Comparison of ENCODE assay signal across 9 mouse cellular contexts in genomic region chr1:127017698-127018097, GRCm38 (mm10).
DNase-seq lines count a peak whose midpoint lies in the region; ATAC-seq and TF ChIP-seq lines count a peak whose summit lies in the region.
"Had no signal": no experiment of that assay in that cellular context is flagged by ENCODE, and none has a peak within 500 bp of the region (broad histone marks: within the 10 kb centered on the region; RNA-seq: fewer than 3 reads in every experiment).

No protein-coding gene starts in this region.

- TF ChIP-seq EP300 in liver, postnatal 0 days (IDR thresholded peaks at IDR 0.05; ENCODE audit: low read depth) = no peak

- no peak overlapping the region for H3K4me2 ChIP-seq in embryonic facial prominence, embryonic 15.5 days (replicated peaks)
- H3K4me2 ChIP-seq in liver, postnatal 0 days (ENCODE audit: low read depth, low read length) = no peak overlapping the region
- no peak overlapping the region for H3K4me2 ChIP-seq in liver, embryonic 11.5 days
- no peak overlapping the region for H3K4me2 ChIP-seq in forebrain, embryonic 11.5 days (ENCODE audit: low read depth, low read length, severe bottlenecking)
- H3K4me2 ChIP-seq: limb, embryonic 15.5 days had no signal

- TF ChIP-seq CTCF in liver, postnatal 0 days (IDR thresholded peaks at IDR 0.05; ENCODE audit: low read depth) = peak; percentile 28

- 64% methylated on average over 2 of the region's 2 CpGs for WGBS in embryonic facial prominence, embryonic 15.5 days
- 65% methylated on average over 2 of the region's 2 CpGs for WGBS in embryonic facial prominence, embryonic 10.5 days
- WGBS in liver, postnatal 0 days (ENCODE audit: insufficient replicate concordance) = 64% methylated on average over 2 of the region's 2 CpGs
- WGBS in liver, embryonic 11.5 days = 66% methylated on average over 2 of the region's 2 CpGs
- 75% methylated on average over 2 of the region's 2 CpGs for WGBS in forebrain, embryonic 11.5 days

- no peak overlapping the region for H3K9ac ChIP-seq in embryonic facial prominence, embryonic 15.5 days
- no peak overlapping the region for H3K9ac ChIP-seq in liver, postnatal 0 days (replicated peaks)
- no peak overlapping the region for H3K9ac ChIP-seq in liver, embryonic 11.5 days (ENCODE audit: low read depth, low read length)
- no peak overlapping the region for H3K9ac ChIP-seq in forebrain, embryonic 11.5 days (ENCODE audit: low read length)
- H3K9ac ChIP-seq: limb, embryonic 15.5 days had no signal

- no peak for DNase-seq in embryonic facial prominence, embryonic 10.5 days (ENCODE audit: low spot score)
- no peak for DNase-seq in liver, postnatal 0 days
- no peak for DNase-seq in liver, embryonic 11.5 days (ENCODE audit: low spot score)
- DNase-seq in testis, postnatal 14 days (ENCODE audit: low spot score) = no peak
- no peak for DNase-seq in forebrain, embryonic 11.5 days (ENCODE audit: low spot score)

- no peaks in the 10 kb centered on the region for H3K27me3 ChIP-seq in embryonic facial prominence, embryonic 15.5 days
- H3K27me3 ChIP-seq in embryonic facial prominence, embryonic 10.5 days (replicated peaks; ENCODE audit: low read depth, poor library complexity, severe bottlenecking) = no peaks in the 10 kb centered on the region
- H3K27me3 ChIP-seq in liver, postnatal 0 days (ENCODE audit: insufficient read depth, low read length) = no peaks in the 10 kb centered on the region
- no peaks in the 10 kb centered on the region for H3K27me3 ChIP-seq in liver, embryonic 11.5 days (replicated peaks; ENCODE audit: control insufficient read depth, insufficient read depth, low read length)
- H3K27me3 ChIP-seq in forebrain, embryonic 11.5 days (ENCODE audit: control insufficient read depth, insufficient read depth, low read length) = no peaks in the 10 kb centered on the region
- H3K27me3 ChIP-seq: limb, embryonic 15.5 days had no signal

- H3K4me3 ChIP-seq in embryonic facial prominence, embryonic 15.5 days (replicated peaks) = no peak overlapping the region
- H3K4me3 ChIP-seq in embryonic facial prominence, embryonic 10.5 days = no peak overlapping the region
- H3K4me3 ChIP-seq in liver, postnatal 0 days (ENCODE audit: low read depth, low read length) = no peak overlapping the region
- H3K4me3 ChIP-seq in liver, embryonic 11.5 days (ENCODE audit: low read depth, low read length) = no peak overlapping the region
- H3K4me3 ChIP-seq in forebrain, embryonic 11.5 days (ENCODE audit: low read depth, low read length) = no peak overlapping the region
- H3K4me3 ChIP-seq: limb, embryonic 15.5 days had no signal

- no peak overlapping the region for H3K27ac ChIP-seq in embryonic facial prominence, embryonic 15.5 days (replicated peaks)
- H3K27ac ChIP-seq in embryonic facial prominence, embryonic 10.5 days (replicated peaks) = no peak overlapping the region
- H3K27ac ChIP-seq in liver, postnatal 0 days (ENCODE audit: low read depth) = no peak overlapping the region
- H3K27ac ChIP-seq in liver, embryonic 11.5 days (ENCODE audit: low read depth, low read length) = no peak overlapping the region
- no peak overlapping the region for H3K27ac ChIP-seq in forebrain, embryonic 11.5 days (ENCODE audit: low read depth, low read length)
- H3K27ac ChIP-seq: limb, embryonic 15.5 days had no signal

- ATAC-seq in embryonic facial prominence, embryonic 15.5 days (ENCODE audit: insufficient number of reproducible peaks, low FRiP score, low TSS enrichment, low read depth) = 0 out of 2 replicates have a peak, but pooled peaks have one; percentile 40
- no peak for ATAC-seq in liver, postnatal 0 days
- no peak for ATAC-seq in liver, embryonic 11.5 days (replicated peaks; ENCODE audit: low FRiP score)
- peak; percentile 97 for ATAC-seq in frontal cortex, adult (ENCODE audit: low TSS enrichment)
- peak; percentile 34; the same call in 1 of the 2 replicates for ATAC-seq in megakaryocyte progenitor cell, adult 5-6 weeks (replicated peaks; ENCODE audit: poor library complexity)
- ATAC-seq in forebrain, embryonic 11.5 days (replicated peaks; ENCODE audit: low FRiP score) = no peak

- H3K36me3 ChIP-seq in embryonic facial prominence, embryonic 15.5 days = no peaks in the 10 kb centered on the region
- H3K36me3 ChIP-seq in embryonic facial prominence, embryonic 10.5 days (replicated peaks) = no peaks in the 10 kb centered on the region
- no peaks in the 10 kb centered on the region for H3K36me3 ChIP-seq in liver, postnatal 0 days (replicated peaks; ENCODE audit: insufficient read depth, low read length)
- H3K36me3 ChIP-seq in liver, embryonic 11.5 days (ENCODE audit: control insufficient read depth, insufficient read depth, low read length) = no peaks in the 10 kb centered on the region
- no peaks in the 10 kb centered on the region for H3K36me3 ChIP-seq in forebrain, embryonic 11.5 days (ENCODE audit: control insufficient read depth, insufficient read depth, low read length)
- H3K36me3 ChIP-seq: limb, embryonic 15.5 days had no signal

- peaks cover 7% of the 10 kb centered on the region for H3K4me1 ChIP-seq in embryonic facial prominence, embryonic 15.5 days
- peaks cover 12% of the 10 kb centered on the region for H3K4me1 ChIP-seq in embryonic facial prominence, embryonic 10.5 days
- no peaks in the 10 kb centered on the region for H3K4me1 ChIP-seq in liver, postnatal 0 days (ENCODE audit: insufficient read depth)
- H3K4me1 ChIP-seq in liver, embryonic 11.5 days (replicated peaks; ENCODE audit: control insufficient read depth, insufficient read depth, low read length) = no peaks in the 10 kb centered on the region
- H3K4me1 ChIP-seq in forebrain, embryonic 11.5 days (replicated peaks; ENCODE audit: control insufficient read depth, insufficient read depth, low read length) = 0 out of 2 replicates have a peak, but pooled peaks cover 2% of the 10 kb centered on the region

- H3K9me3 ChIP-seq in embryonic facial prominence, embryonic 15.5 days (replicated peaks) = no peaks in the 10 kb centered on the region
- no peaks in the 10 kb centered on the region for H3K9me3 ChIP-seq in embryonic facial prominence, embryonic 10.5 days
- no peaks in the 10 kb centered on the region for H3K9me3 ChIP-seq in liver, postnatal 0 days (ENCODE audit: low read length)
- H3K9me3 ChIP-seq in liver, embryonic 11.5 days (ENCODE audit: control insufficient read depth, low read length) = no peaks in the 10 kb centered on the region
- H3K9me3 ChIP-seq in forebrain, embryonic 11.5 days (ENCODE audit: control insufficient read depth, low read length) = no peaks in the 10 kb centered on the region
- H3K9me3 ChIP-seq: limb, embryonic 15.5 days had no signal

Comparison
In these comparisons a context has a peak if more than half of its experiments do, and no peak if none do; other contexts are left out.
1. ATAC-seq: peak in embryonic facial prominence, embryonic 15.5 days (single experiment), frontal cortex, adult (single experiment) and megakaryocyte progenitor cell, adult 5-6 weeks (single experiment); none in liver, postnatal 0 days (single experiment), liver, embryonic 11.5 days (single experiment) and forebrain, embryonic 11.5 days (single experiment).